Mouse (Mus musculus) limb, embryonic 11.5 days (tissue): ENCODE results near the gene 4930467E23Rik. TPM values are rescaled to one million over a fixed set of nuclear protein-coding genes. Genes with fewer than 3 reads are reported as not detected.
"Not testable (repeated sequence)": the region's sequence is repeated elsewhere in the genome, so short reads cannot be mapped to it uniquely, and the experiment has no call there.

Experiments used
- ATAC-seq: fragments of 200-750 bp; cut with Nextera tagmentation; 2 replicates; pipeline ENCODE4 v1.8.0; 2017; ENCODE audit warnings: low read depth; ENCODE audit not compliant: insufficient number of reproducible peaks, low FRiP score, low TSS enrichment
- DNase-seq: peaks from one replicate; pipeline ENCODE4 v3.0.0-alpha.2; 2015; ENCODE audit warnings: low spot score
- H3K27ac ChIP-seq: fragments of 300-500 bp; sonication (generic); replicated peaks from 2 replicates; pipeline ENCODE4 v1.5.1; 2014; ENCODE audit warnings: low read depth, mild to moderate bottlenecking, low read length
- H3K27me3 ChIP-seq: fragments of 300-500 bp; sonication (generic); 2 replicates; pipeline ENCODE4 v1.6.1; 2014; ENCODE audit warnings: mild to moderate bottlenecking, low read length, mixed read lengths; ENCODE audit not compliant: control insufficient read depth, insufficient read depth
- H3K36me3 ChIP-seq: fragments of 300-500 bp; sonication (generic); 2 replicates; pipeline ENCODE4 v1.6.1; 2014; ENCODE audit warnings: mild to moderate bottlenecking, low read length, moderate library complexity, mixed read lengths; ENCODE audit not compliant: control insufficient read depth, insufficient read depth
- H3K4me1 ChIP-seq: fragments of 300-500 bp; sonication (generic); 2 replicates; pipeline ENCODE4 v1.6.1; 2014; ENCODE audit warnings: low read length, mixed read lengths; ENCODE audit not compliant: control insufficient read depth, insufficient read depth
- H3K4me2 ChIP-seq: fragments of 300-500 bp; sonication (generic); 2 replicates; pipeline ENCODE4 v1.6.1; 2014; ENCODE audit warnings: low read depth, mild to moderate bottlenecking, moderate library complexity; ENCODE audit not compliant: severe bottlenecking
- H3K4me3 ChIP-seq: fragments of 300-500 bp; sonication (generic); 2 replicates; pipeline ENCODE4 v1.5.1; 2014; ENCODE audit warnings: low read depth, low read length
- H3K9ac ChIP-seq: fragments of 300-500 bp; sonication (generic); 2 replicates; pipeline ENCODE4 v1.6.1; 2014; ENCODE audit warnings: mild to moderate bottlenecking, low read length
- H3K9me3 ChIP-seq: fragments of 300-500 bp; sonication (generic); 2 replicates; pipeline ENCODE4 v1.6.1; 2016; ENCODE audit warnings: low read length; ENCODE audit not compliant: control insufficient read depth
- WGBS: fragments of 180-500 bp; shearing (Covaris S2); extraction: QIAGEN DNeasy Blood & Tissue Kit; methylation state at CpG from one replicate; pipeline ENCODE4 v1.1.7; 2014; 5-methylcytosine and 5-hydroxymethylcytosine counted together
- polyA plus RNA-seq: library from polyadenylated mRNA; unstranded; fragments of >200 nt; fragmentation: Nextera tagmentation; extraction: Ambion mirVana; gene quantifications from 2 replicates; pipeline ENCODE4 v1.2.1, GENCODE M21; 2014

Gene 4930467E23Rik
- 0.05 and 0.09 TPM in 2 replicates for polyA plus RNA-seq

GRCm38 (mm10) chr8:19729276-19729675, at the start of gene 4930467E23Rik:
TSS of gene 4930467E23Rik (plus strand) at chr8:19729576.
- not testable (repeated sequence) for H3K36me3 ChIP-seq, DNase-seq, H3K4me3 ChIP-seq, H3K9me3 ChIP-seq, H3K9ac ChIP-seq, H3K4me2 ChIP-seq, H3K27me3 ChIP-seq, H3K4me1 ChIP-seq, ATAC-seq, H3K27ac ChIP-seq
- no CpG with 5 or more reads among the region's 2 CpGs for WGBS

GRCm38 (mm10) chr8:19682311-19682710, 47.1 kb upstream of the 4930467E23Rik start:
- H3K4me2 ChIP-seq, DNase-seq, H3K27me3 ChIP-seq, H3K9me3 ChIP-seq, ATAC-seq, H3K9ac ChIP-seq, H3K4me3 ChIP-seq, H3K4me1 ChIP-seq, H3K36me3 ChIP-seq, H3K27ac ChIP-seq: not testable (repeated sequence)
- 100% methylated on average over 1 of the region's 3 CpGs for WGBS

- not testable (repeated sequence) for H3K36me3 ChIP-seq, H3K4me3 ChIP-seq, H3K9me3 ChIP-seq, H3K27me3 ChIP-seq, H3K27ac ChIP-seq, ATAC-seq, H3K4me1 ChIP-seq, H3K9ac ChIP-seq, H3K4me2 ChIP-seq, DNase-seq
- WGBS: 85% methylated on average over 3 of the region's 3 CpGs
Observed at GRCm38 (mm10) chr8:19685476-19685875, 43.9 kb upstream of the 4930467E23Rik start.

- 88% methylated on average over 6 of the region's 6 CpGs for WGBS
- H3K9ac ChIP-seq, H3K36me3 ChIP-seq, ATAC-seq, H3K4me1 ChIP-seq, H3K4me3 ChIP-seq, DNase-seq, H3K27ac ChIP-seq, H3K4me2 ChIP-seq, H3K27me3 ChIP-seq, H3K9me3 ChIP-seq: not testable (repeated sequence)
Observed at GRCm38 (mm10) chr8:19688802-19689525, 40.4 kb upstream of the 4930467E23Rik start.

- not testable (repeated sequence) for DNase-seq, H3K4me3 ChIP-seq, H3K36me3 ChIP-seq, H3K4me2 ChIP-seq, ATAC-seq, H3K9ac ChIP-seq, H3K27ac ChIP-seq, H3K9me3 ChIP-seq, H3K27me3 ChIP-seq, H3K4me1 ChIP-seq
- 80% methylated on average over 1 of the region's 1 CpGs for WGBS
Observed at GRCm38 (mm10) chr8:19689745-19690144, 39.6 kb upstream of the 4930467E23Rik start.

GRCm38 (mm10) chr8:19691421-19691820, 38.0 kb upstream of the 4930467E23Rik start:
- H3K36me3 ChIP-seq, H3K4me1 ChIP-seq, H3K4me2 ChIP-seq, ATAC-seq, H3K4me3 ChIP-seq, DNase-seq, H3K27ac ChIP-seq, H3K27me3 ChIP-seq, H3K9me3 ChIP-seq, H3K9ac ChIP-seq: not testable (repeated sequence)
- WGBS: 81% methylated on average over 6 of the region's 6 CpGs

- H3K9me3 ChIP-seq, H3K4me1 ChIP-seq, ATAC-seq, DNase-seq, H3K4me2 ChIP-seq, H3K36me3 ChIP-seq, H3K27ac ChIP-seq, H3K9ac ChIP-seq, H3K4me3 ChIP-seq, H3K27me3 ChIP-seq: not testable (repeated sequence)
- 89% methylated on average over 11 of the region's 11 CpGs for WGBS
Observed at GRCm38 (mm10) chr8:19697497-19698077, 31.8 kb upstream of the 4930467E23Rik start.

GRCm38 (mm10) chr8:19698123-19698522, 31.3 kb upstream of the 4930467E23Rik start:
- 80% methylated on average over 6 of the region's 6 CpGs for WGBS
- H3K27ac ChIP-seq, H3K36me3 ChIP-seq, H3K4me3 ChIP-seq, H3K4me2 ChIP-seq, H3K9ac ChIP-seq, H3K4me1 ChIP-seq, H3K9me3 ChIP-seq, H3K27me3 ChIP-seq, DNase-seq, ATAC-seq: not testable (repeated sequence)
